Mouse (Mus musculus) T-helper 1 cell (primary cell): ENCODE measurements around the gene Farp2.

Experiments
- in situ Hi-C: fragments of 300-600 bp; cut with MboI, MseI; formaldehyde crosslinking; loops from one replicate; pipeline ENCODE4 v1.15.1; 2025; ENCODE audit warnings: high pct_unique_total_duplicates

The Farp2 gene

GRCm38 (mm10) chr1:93551427-93551826, 39.5 kb downstream of the Farp2 start:
- in situ Hi-C loops, result no loop called here

- in situ Hi-C loops, result no loop called here
Observed at GRCm38 (mm10) chr1:93563224-93563623, 51.3 kb downstream of the Farp2 start.

GRCm38 (mm10) chr1:93563649-93564048, 51.8 kb downstream of the Farp2 start:
- in situ Hi-C loops, result no loop called here

- in situ Hi-C loops, result no loop called here
Observed at GRCm38 (mm10) chr1:93564781-93565180, 52.9 kb downstream of the Farp2 start.

GRCm38 (mm10) chr1:93567013-93567412, 55.1 kb downstream of the Farp2 start:
- in situ Hi-C loops, result no loop called here

- in situ Hi-C loops, result no loop called here
Observed at GRCm38 (mm10) chr1:93567717-93568497, 56.0 kb downstream of the Farp2 start.

- in situ Hi-C loops, result no loop called here
Observed at GRCm38 (mm10) chr1:93577066-93577465, 65.2 kb downstream of the Farp2 start.

- in situ Hi-C loops, result no loop called here
Observed at GRCm38 (mm10) chr1:93577861-93578260, 66.0 kb downstream of the Farp2 start.

GRCm38 (mm10) chr1:93581545-93581944, 69.7 kb downstream of the Farp2 start:
- in situ Hi-C loops, result no loop called here

- in situ Hi-C loops, result no loop called here
Observed at GRCm38 (mm10) chr1:93588346-93588745, 76.5 kb downstream of the Farp2 start.

GRCm38 (mm10) chr1:93593960-93594359, 82.1 kb downstream of the Farp2 start:
- in situ Hi-C loops, result no loop called here

GRCm38 (mm10) chr1:93595916-93596315, 84.0 kb downstream of the Farp2 start:
- in situ Hi-C loops, result no loop called here

- in situ Hi-C loops, result no loop called here
Observed at GRCm38 (mm10) chr1:93602911-93603310, 91.0 kb downstream of the Farp2 start.

GRCm38 (mm10) chr1:93603921-93604320, 92.0 kb downstream of the Farp2 start:
- in situ Hi-C loops, result no loop called here

GRCm38 (mm10) chr1:93607090-93608083, 95.5 kb downstream of the Farp2 start:
- in situ Hi-C loops, result no loop called here

- in situ Hi-C loops, result no loop called here
Observed at GRCm38 (mm10) chr1:93608696-93609245, 96.9 kb downstream of the Farp2 start.

- in situ Hi-C loops, result no loop called here
Observed at GRCm38 (mm10) chr1:93609762-93610161, 97.9 kb downstream of the Farp2 start.

- in situ Hi-C loops, result no loop called here
Observed at GRCm38 (mm10) chr1:93618059-93618748, 106.3 kb downstream of the Farp2 start.

- in situ Hi-C loops, result no loop called here
Observed at GRCm38 (mm10) chr1:93618948-93619347, 107.1 kb downstream of the Farp2 start.

- in situ Hi-C loops, result no loop called here
Observed at GRCm38 (mm10) chr1:93624502-93624901, 112.6 kb downstream of the Farp2 start.

- in situ Hi-C loops, result no loop called here
Observed at GRCm38 (mm10) chr1:93630796-93631195, 118.9 kb downstream of the Farp2 start.

GRCm38 (mm10) chr1:93632723-93633122, 120.8 kb downstream of the Farp2 start:
- in situ Hi-C loops, result no loop called here
